ENCODE assay signal across 8 mouse cellular contexts in genomic region chr5:115300792-115301614, GRCm38 (mm10). TPM values are rescaled to one million over a fixed set of nuclear protein-coding genes. Genes with fewer than 3 reads are reported as not detected.
DNase-seq lines count a peak whose midpoint lies in the region; ATAC-seq lines count a peak whose summit lies in the region.

Dynll1 (minus strand) TSS chr5:115300999.

- H3K36me3 ChIP-seq in hindbrain, embryonic 16.5 days (ENCODE audit: control insufficient read depth, insufficient read depth, low read length) = peaks cover 13% of the 10 kb centered on the region
- peaks cover 19% of the 10 kb centered on the region; the same call in 1 of the 2 replicates for H3K36me3 ChIP-seq in macrophage (ENCODE audit: inconsistent target)

- H3K27me3 ChIP-seq in hindbrain, embryonic 16.5 days (replicated peaks; ENCODE audit: control insufficient read depth, insufficient read depth, low read length) = no peaks in the 10 kb centered on the region

- peak; percentile 98 for ATAC-seq in hindbrain, embryonic 16.5 days

- H3K4me2 ChIP-seq in hindbrain, embryonic 16.5 days (ENCODE audit: low read length) = peak within 1 kb of the TSS; percentile 68

- peak within 1 kb of the TSS; percentile 86 for H3K9ac ChIP-seq in hindbrain, embryonic 16.5 days (ENCODE audit: low read depth, low read length)

- H3K27ac ChIP-seq in hindbrain, embryonic 16.5 days (ENCODE audit: low read depth, low read length) = peak within 1 kb of the TSS; percentile 94
- H3K27ac ChIP-seq in macrophage = peak within 1 kb of the TSS; percentile 59

- peak within 1 kb of the TSS; percentile 88 for H3K4me3 ChIP-seq in hindbrain, embryonic 16.5 days (ENCODE audit: low read length)
- H3K4me3 ChIP-seq in macrophage (ENCODE audit: inconsistent target) = peak within 1 kb of the TSS; percentile 85

- H3K4me1 ChIP-seq in hindbrain, embryonic 16.5 days (ENCODE audit: control insufficient read depth, insufficient read depth, low read depth, low read length) = peaks cover 18% of the 10 kb centered on the region

- peaks cover 19% of the 10 kb centered on the region for H3K79me2 ChIP-seq in macrophage (ENCODE audit: inconsistent target)

- no peaks in the 10 kb centered on the region for H3K9me3 ChIP-seq in hindbrain, embryonic 16.5 days (ENCODE audit: control insufficient read depth, low read length)

- peak; percentile 98 for DNase-seq in T-cell, adult 2 months (ENCODE audit: low spot score)
- peak; percentile 99 to 100 for DNase-seq in cerebellum, postnatal 36 days
- DNase-seq in gastrocnemius, adult 18-20 months (ENCODE audit: low spot score) = peak; percentile 100
- peak; percentile 100 for DNase-seq in left cerebral cortex, adult 18-20 months (ENCODE audit: low spot score in 2 of 2)
- peak; percentile 98 for DNase-seq in right cerebral cortex, adult 18-20 months
- DNase-seq in urinary bladder, postnatal 10 days (ENCODE audit: low spot score) = peak; percentile 99

- WGBS in hindbrain, embryonic 16.5 days = under 1% methylated on average over 54 of the region's 66 CpGs
- WGBS in macrophage (ENCODE audit: missing documents) = 0% methylated on average over 63 of the region's 66 CpGs

RNA-seq across cellular contexts. Expression of gene Dynll1, which starts in this region (rescaled TPM):
- 10 to 100 TPM; 44.1 to 75.5 TPM for total RNA-seq in gastrocnemius, adult 18-20 months (2021)
- 1,172 and 1,268 TPM in 2 replicates for polyA plus RNA-seq in hindbrain, embryonic 16.5 days (2015; fragmentation: Nextera tagmentation; extraction: Ambion mirVana)
- 100 to 1,000 TPM; 631 to 705 TPM for total RNA-seq in left cerebral cortex, adult 18-20 months (2021)
- total RNA-seq in macrophage (2018; cell fraction: chromatin; rRNA removed) = 10 to 100 TPM in 21 of 26 experiments, 1 to 10 TPM in 5; 5.0 to 57.2 (median 19.0) TPM
- total RNA-seq in macrophage (2018; cell fraction: cytosol; rRNA removed) = 100 to 1,000 TPM; 140 to 323 (median 245) TPM
- 100 to 1,000 TPM in 3 of 26 experiments, 10 to 100 TPM in 23; 19.5 to 129 (median 67.6) TPM for total RNA-seq in macrophage (2018; cell fraction: nucleus; rRNA removed)
- 156 to 244 TPM (median 202 TPM) in 3 replicates for polyA plus RNA-seq in macrophage (2018)

Comparison
In these comparisons a context has a peak if more than half of its experiments do, and no peak if none do; other contexts are left out.
1. Peak in every context shown above with its lines: DNase-seq, ATAC-seq, H3K4me3 ChIP-seq and H3K27ac ChIP-seq.
2. RNA of gene Dynll1 (total RNA-seq): 631 to 705 TPM in left cerebral cortex, adult 18-20 months; 44.1 to 75.5 TPM in gastrocnemius, adult 18-20 months; every median in the first group is over 4 times any median in the second.